Mouse (Mus musculus) testis, postnatal 10 days (tissue): ENCODE results near the gene Hbb-bh2.
"Not testable (repeated sequence)": the region's sequence is repeated elsewhere in the genome, so short reads cannot be mapped to it uniquely, and the experiment has no call there.

Experiments
- DNase-seq: peaks from one replicate; pipeline ENCODE4 v3.0.0; 2021; ENCODE audit warnings: low spot score

Hbb-bh2 gene

GRCm38 (mm10) chr7:103811223-103811845 is 29.0 kb downstream of the Hbb-bh2 start:
- no peak for DNase-seq

DNA sequence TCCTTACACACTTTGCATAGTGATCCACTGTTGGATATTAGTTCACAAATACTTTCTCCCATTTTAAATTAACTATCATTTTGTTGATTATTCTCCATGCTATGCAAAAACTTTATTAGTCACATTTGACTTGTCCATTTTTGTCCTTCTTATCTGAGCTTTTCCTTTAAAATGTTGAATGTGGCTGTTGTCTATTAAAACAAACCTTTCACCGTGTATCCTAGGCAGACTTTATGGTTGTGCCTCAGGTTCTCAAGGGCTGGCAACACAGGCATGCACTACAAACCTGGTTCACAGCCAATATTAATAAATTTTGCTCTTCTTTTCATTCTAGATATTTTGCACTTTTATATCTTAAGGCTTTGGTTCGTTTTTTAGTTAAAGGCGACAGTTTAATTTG is 29.6 kb downstream of the Hbb-bh2 start:
- DNase-seq = no peak

GRCm38 (mm10) chr7:103810296-103810695 is 30.0 kb downstream of the Hbb-bh2 start:
- DNase-seq = no peak

GRCm38 (mm10) chr7:103809801-103810155 is 30.5 kb downstream of the Hbb-bh2 start:
- no peak for DNase-seq

DNA sequence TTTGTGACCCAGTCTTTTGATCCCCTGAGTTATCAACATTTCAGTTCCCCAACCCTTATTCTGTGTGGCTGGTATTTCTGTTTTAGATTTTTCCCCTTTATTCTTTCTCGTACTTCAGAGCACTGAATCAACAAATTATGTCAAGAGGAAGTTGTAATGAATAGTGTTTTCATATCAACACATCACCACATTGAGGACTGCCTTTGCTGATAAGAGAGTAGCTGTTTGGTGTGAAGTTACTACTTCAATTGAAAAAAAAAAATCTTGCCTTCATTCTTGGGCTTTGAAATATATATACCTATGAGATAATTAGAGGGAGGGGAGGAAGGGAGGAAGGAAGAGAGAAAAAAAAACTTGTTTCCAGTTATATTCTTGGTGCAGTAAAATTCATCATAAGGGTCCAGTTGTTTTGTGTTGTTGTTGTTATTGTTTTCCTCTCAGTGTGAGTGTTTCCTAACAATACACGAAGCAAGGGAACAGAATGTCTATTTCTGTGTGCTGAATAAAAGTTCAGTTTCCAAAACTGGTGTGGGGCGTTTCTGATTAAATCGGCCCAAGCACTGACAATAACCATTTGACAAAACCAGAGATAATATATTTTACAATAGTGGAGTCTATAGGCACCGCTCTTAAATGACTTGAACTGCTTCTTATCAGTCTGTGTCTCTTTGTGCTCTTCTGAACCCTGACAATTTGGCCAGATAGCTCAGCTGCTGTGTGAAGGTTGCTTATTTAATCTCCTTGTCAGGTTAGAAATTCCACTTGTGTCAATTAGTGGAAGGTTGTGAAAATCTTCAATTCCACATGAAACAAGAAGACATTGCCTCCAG is 31.1 kb downstream of the Hbb-bh2 start:
- no peak for DNase-seq

- not testable (repeated sequence) for DNase-seq
Observed at GRCm38 (mm10) chr7:103808120-103808519, 32.2 kb downstream of the Hbb-bh2 start.

DNA sequence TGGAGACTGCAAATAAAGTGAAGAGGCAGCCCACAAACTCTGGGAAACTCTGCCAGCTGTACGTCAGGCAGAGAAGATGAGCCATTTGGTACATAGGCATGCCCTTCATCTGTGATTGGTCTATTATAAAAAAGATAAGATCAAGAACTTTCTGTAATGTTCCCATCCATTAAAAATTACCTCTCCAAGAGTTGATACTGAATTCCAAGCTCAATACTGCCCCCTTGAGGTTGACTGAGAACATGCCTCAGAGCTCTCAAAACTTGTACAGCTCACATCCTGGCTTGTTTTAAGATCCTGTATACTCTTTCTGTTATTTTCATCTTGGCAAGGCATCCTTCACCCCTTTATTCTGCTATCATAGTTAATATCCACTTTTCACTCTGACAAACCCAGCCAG is 33.5 kb downstream of the Hbb-bh2 start:
- DNase-seq = no peak

DNA sequence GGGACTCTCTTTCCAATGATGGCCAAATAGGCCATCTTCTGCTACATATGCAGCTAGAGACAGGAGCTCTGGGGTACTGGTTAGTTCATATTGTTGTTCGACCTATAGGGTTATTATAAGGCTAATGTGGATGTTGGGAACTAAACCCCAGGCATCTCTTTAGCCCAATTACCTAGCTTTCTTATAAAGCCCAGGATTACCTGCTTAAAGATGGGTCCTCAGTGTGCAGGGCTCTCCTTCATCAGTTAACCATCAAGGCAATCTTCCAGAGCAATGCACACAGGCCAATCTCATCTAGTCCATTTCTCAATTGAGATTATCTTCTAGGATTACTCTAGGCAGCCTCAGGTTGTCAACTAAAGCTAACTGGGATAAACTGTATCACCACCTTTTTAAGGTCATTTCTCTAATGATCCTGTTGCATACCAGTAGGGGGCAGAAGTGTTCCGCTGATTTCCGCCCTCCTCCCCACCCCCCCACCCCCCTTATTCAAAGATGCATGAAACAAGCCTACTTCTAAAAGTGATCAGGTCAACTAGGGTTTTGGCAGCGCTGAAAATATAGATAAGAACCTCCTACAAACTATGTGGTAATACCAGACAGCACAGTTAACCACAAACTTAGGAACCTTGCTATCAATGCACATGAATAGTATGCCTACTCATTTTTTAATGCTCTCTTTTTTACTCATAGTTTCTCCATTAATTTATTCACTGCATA is 47.5 kb downstream of the Hbb-bh2 start:
- DNase-seq = no peak

DNA sequence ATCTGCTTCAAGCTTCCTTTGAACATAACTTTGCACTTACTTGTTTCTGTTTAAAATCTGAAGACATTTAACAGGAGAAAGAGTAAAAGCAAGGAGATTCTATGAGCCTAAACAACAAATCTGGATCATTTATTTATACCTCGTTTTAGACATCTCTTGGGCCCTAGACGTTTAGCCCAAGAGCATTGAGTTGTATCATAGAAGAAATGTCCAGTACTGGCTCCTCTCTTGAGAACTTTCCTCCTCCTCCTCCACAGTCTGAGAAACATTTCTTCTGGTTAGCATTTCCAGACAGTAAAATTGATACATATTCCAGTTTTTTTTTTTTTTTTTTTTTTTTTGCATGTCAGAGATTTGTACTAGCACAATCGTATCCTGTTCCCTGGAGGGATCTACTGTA is 48.6 kb downstream of the Hbb-bh2 start, which contains the start of gene Olfr67:
Gene Olfr67 (minus strand): TSS at position 101 of the 400 bp plus-strand sequence.
- DNase-seq = no peak
